Mouse (Mus musculus): Measurements from ENCODE around the gene Sptbn4.

The Sptbn4 gene

GRCm38 (mm10) chr7:27339114-27339513 lies 108.4 kb downstream of the Sptbn4 start:
- no peak for DNase-seq

GRCm38 (mm10) chr7:27337175-27337853 lies 110.2 kb downstream of the Sptbn4 start, which contains the start of gene Ltbp4:
TSS of gene Ltbp4 (minus strand) at chr7:27337692.
- peak; percentile 86 for DNase-seq

GRCm38 (mm10) chr7:27335928-27336823 lies 111.3 kb downstream of the Sptbn4 start:
- peak; percentile 94 for DNase-seq

- DNase-seq = no peak
These were observed 112.3 kb downstream of the Sptbn4 start for GRCm38 (mm10) chr7:27335011-27335720.

- no peak for DNase-seq
These were observed 113.0 kb downstream of the Sptbn4 start for GRCm38 (mm10) chr7:27334405-27334911.

GRCm38 (mm10) chr7:27333316-27333941 lies 114.1 kb downstream of the Sptbn4 start:
- no peak for DNase-seq

- DNase-seq = peak; percentile 92
These were observed 114.9 kb downstream of the Sptbn4 start for GRCm38 (mm10) chr7:27332353-27333199.

- DNase-seq = no peak
These were observed 115.6 kb downstream of the Sptbn4 start for GRCm38 (mm10) chr7:27331854-27332253.

GRCm38 (mm10) chr7:27331541-27331851 lies 116.0 kb downstream of the Sptbn4 start:
- DNase-seq = no peak

GRCm38 (mm10) chr7:27330709-27331540 lies 116.6 kb downstream of the Sptbn4 start:
- peak; percentile 98 for DNase-seq

- DNase-seq = no peak
These were observed 117.5 kb downstream of the Sptbn4 start for GRCm38 (mm10) chr7:27329981-27330380.

GRCm38 (mm10) chr7:27329326-27329947 lies 118.0 kb downstream of the Sptbn4 start:
- DNase-seq = peak; percentile 90

GRCm38 (mm10) chr7:27328648-27329047 lies 118.8 kb downstream of the Sptbn4 start:
- DNase-seq = peak; percentile 76

GRCm38 (mm10) chr7:27328161-27328560 lies 119.3 kb downstream of the Sptbn4 start:
- no peak for DNase-seq

GRCm38 (mm10) chr7:27327500-27327899 lies 120.0 kb downstream of the Sptbn4 start:
- DNase-seq = no peak

- DNase-seq = peak; percentile 61
These were observed 121.2 kb downstream of the Sptbn4 start for GRCm38 (mm10) chr7:27326101-27326880.

GRCm38 (mm10) chr7:27325697-27326096 lies 121.8 kb downstream of the Sptbn4 start:
- DNase-seq = peak; percentile 86

- no peak for DNase-seq
These were observed 122.6 kb downstream of the Sptbn4 start for GRCm38 (mm10) chr7:27324928-27325327.

- no peak for DNase-seq
These were observed 123.3 kb downstream of the Sptbn4 start for GRCm38 (mm10) chr7:27324161-27324560.
